Mouse (Mus musculus) heart, adult 2 months (tissue): ENCODE measurements around the gene Rrp7a.

ENCODE experiments used
- CTCF ChIP-seq: fragments of 200-600 bp; IDR thresholded peaks from 2 replicates; pipeline ENCODE4 v1.8.1; 2022; ENCODE audit warnings: antibody characterized with exemption, mild to moderate bottlenecking, moderate library complexity
- EP300 ChIP-seq: fragments of 200-500 bp; IDR thresholded peaks from 2 replicates; pipeline ENCODE4 v1.6.1; 2011; ENCODE audit warnings: low read depth, low read length, control low read depth; ENCODE audit not compliant: insufficient read depth
- POLR2A ChIP-seq: fragments of 200-500 bp; IDR thresholded peaks from 2 replicates; pipeline ENCODE4 v1.6.1; 2011; ENCODE audit warnings: mild to moderate bottlenecking, low read depth, low read length, control low read depth; ENCODE audit not compliant: insufficient read depth

GRCm38 (mm10) chr15:83159823-83160222 is 37.2 kb upstream of the Rrp7a start:
- no peak for TF ChIP-seq CTCF
- TF ChIP-seq POLR2A = no peak
- TF ChIP-seq EP300 = no peak
